Mouse (Mus musculus) liver, embryonic 15.5 days (tissue): ENCODE measurements around the gene Nucks1. TPM values are rescaled to one million over a fixed set of nuclear protein-coding genes. Genes with fewer than 3 reads are reported as not detected.

Experiments used
- ATAC-seq: fragments of 200-750 bp; cut with Nextera tagmentation; 2 replicates; pipeline ENCODE4 v1.8.0; 2017; ENCODE audit warnings: moderate number of reproducible peaks, mild to moderate bottlenecking, moderate library complexity; ENCODE audit not compliant: insufficient read depth
- H3K27ac ChIP-seq: fragments of 300-500 bp; sonication (generic); replicated peaks from 2 replicates; pipeline ENCODE4 v1.5.1; 2015; ENCODE audit warnings: mild to moderate bottlenecking, inconsistent platforms
- H3K27me3 ChIP-seq: fragments of 300-500 bp; sonication (generic); 2 replicates; pipeline ENCODE4 v1.6.1; 2015; ENCODE audit warnings: mild to moderate bottlenecking, inconsistent platforms
- H3K36me3 ChIP-seq: fragments of 300-500 bp; sonication (generic); replicated peaks from 2 replicates; pipeline ENCODE4 v1.6.1; 2015; ENCODE audit warnings: moderate library complexity, mild to moderate bottlenecking, inconsistent platforms
- H3K4me1 ChIP-seq: fragments of 300-500 bp; sonication (generic); replicated peaks from 2 replicates; pipeline ENCODE4 v1.6.1; 2015; ENCODE audit warnings: inconsistent platforms
- H3K4me2 ChIP-seq: fragments of 300-500 bp; sonication (generic); 2 replicates; pipeline ENCODE4 v1.6.1; 2015; ENCODE audit warnings: moderate library complexity, mild to moderate bottlenecking, inconsistent platforms
- H3K4me3 ChIP-seq: fragments of 300-500 bp; sonication (generic); replicated peaks from 2 replicates; pipeline ENCODE4 v1.5.1; 2015; ENCODE audit warnings: mild to moderate bottlenecking, inconsistent platforms
- H3K9ac ChIP-seq: fragments of 300-500 bp; sonication (generic); 2 replicates; pipeline ENCODE4 v1.6.1; 2015; ENCODE audit warnings: moderate library complexity, mild to moderate bottlenecking, inconsistent platforms
- H3K9me3 ChIP-seq: fragments of 300-500 bp; sonication (generic); replicated peaks from 2 replicates; pipeline ENCODE4 v1.6.1; 2016; ENCODE audit warnings: inconsistent platforms
- WGBS: fragments of 180-500 bp; shearing (Covaris S2); methylation state at CpG from one replicate; pipeline ENCODE4 v1.1.7; 2015; ENCODE audit warnings: mixed read lengths; ENCODE audit not compliant: insufficient replicate concordance; 5-methylcytosine and 5-hydroxymethylcytosine counted together
- polyA plus RNA-seq: library from polyadenylated mRNA; unstranded; fragments of >200 nt; fragmentation: Nextera tagmentation; extraction: Ambion mirVana; gene quantifications from 2 replicates; pipeline ENCODE4 v1.2.1, GENCODE M21; 2015

The Nucks1 gene
- polyA plus RNA-seq, 1 experiment from 2014 or later, result 27.2 TPM

- no peak overlapping the region for H3K4me2 ChIP-seq
- peaks cover 27% of the 10 kb centered on the region for H3K27me3 ChIP-seq
- H3K4me3 ChIP-seq, result no peak overlapping the region
- H3K36me3 ChIP-seq, result no peaks in the 10 kb centered on the region
- H3K4me1 ChIP-seq, result peaks cover 43% of the 10 kb centered on the region
- WGBS, result 53% methylated on average over 3 of the region's 3 CpGs
- no peak overlapping the region for H3K27ac ChIP-seq
- no peak overlapping the region for H3K9ac ChIP-seq
- no peak for ATAC-seq
- no peaks in the 10 kb centered on the region for H3K9me3 ChIP-seq
Observed at GRCm38 (mm10) chr1:131968556-131968955, 58.2 kb downstream of the Nucks1 start.

- Histone ChIP-seq H3K9ac (no peak overlapping the region), H3K36me3 (no peaks in the 10 kb centered on the region), H3K4me3 (no peak overlapping the region), H3K4me1 (peaks cover 39% of the 10 kb centered on the region), H3K4me2 (no peak overlapping the region), H3K27ac (no peak overlapping the region), H3K27me3 (peaks cover 23% of the 10 kb centered on the region), H3K9me3 (no peaks in the 10 kb centered on the region)
- 68% methylated on average over 6 of the region's 6 CpGs for WGBS
- ATAC-seq, result no peak
Observed at GRCm38 (mm10) chr1:131968983-131969382, 58.6 kb downstream of the Nucks1 start.

- H3K9me3 ChIP-seq, result no peaks in the 10 kb centered on the region
- WGBS, result 47% methylated on average over 4 of the region's 4 CpGs
- no peak overlapping the region for H3K9ac ChIP-seq
- no peaks in the 10 kb centered on the region for H3K36me3 ChIP-seq
- ATAC-seq, result no peak
- H3K4me2 ChIP-seq, result no peak overlapping the region
- no peak overlapping the region for H3K27ac ChIP-seq
- peaks cover 15% of the 10 kb centered on the region for H3K27me3 ChIP-seq
- peaks cover 31% of the 10 kb centered on the region for H3K4me1 ChIP-seq
- H3K4me3 ChIP-seq, result no peak overlapping the region
Observed at GRCm38 (mm10) chr1:131969825-131970224, 59.5 kb downstream of the Nucks1 start.

- WGBS, result 43% methylated on average over 5 of the region's 5 CpGs
- H3K36me3 ChIP-seq, result no peaks in the 10 kb centered on the region
- peaks cover 12% of the 10 kb centered on the region; the same call in 1 of the 2 replicates for H3K27me3 ChIP-seq
- no peak overlapping the region for H3K4me3 ChIP-seq
- ATAC-seq, result 0 out of 2 replicates have a peak, but pooled peaks have one; percentile 19
- no peaks in the 10 kb centered on the region for H3K9me3 ChIP-seq
- no peak overlapping the region for H3K9ac ChIP-seq
- H3K4me2 ChIP-seq, result peak overlapping the region; percentile 33; the same call in 1 of the 2 replicates
- no peak overlapping the region for H3K27ac ChIP-seq
- peaks cover 31% of the 10 kb centered on the region for H3K4me1 ChIP-seq
Observed at GRCm38 (mm10) chr1:131970322-131970660, 60.0 kb downstream of the Nucks1 start.

- ATAC-seq, result 0 out of 2 replicates have a peak, but pooled peaks have one; percentile 7
- H3K27ac ChIP-seq, result no peak overlapping the region
- WGBS, result 16% methylated on average over 16 of the region's 16 CpGs
- no peaks in the 10 kb centered on the region for H3K9me3 ChIP-seq
- H3K27me3 ChIP-seq, result peaks cover 6% of the 10 kb centered on the region; the same call in 1 of the 2 replicates
- no peak overlapping the region for H3K9ac ChIP-seq
- no peak overlapping the region for H3K4me3 ChIP-seq
- no peaks in the 10 kb centered on the region for H3K36me3 ChIP-seq
- peak overlapping the region; percentile 33 for H3K4me2 ChIP-seq
- H3K4me1 ChIP-seq, result peaks cover 31% of the 10 kb centered on the region
Observed at GRCm38 (mm10) chr1:131970661-131971520, 60.6 kb downstream of the Nucks1 start.

GRCm38 (mm10) chr1:131971771-131972497, 61.6 kb downstream of the Nucks1 start:
- Histone ChIP-seq H3K9ac (no peak overlapping the region), H3K27ac (peak overlapping the region; percentile 65), H3K36me3 (no peaks in the 10 kb centered on the region), H3K4me2 (peak overlapping the region; percentile 25; the same call in 1 of the 2 replicates), H3K4me3 (no peak overlapping the region), H3K9me3 (no peaks in the 10 kb centered on the region), H3K27me3 (no peaks in the 10 kb centered on the region; the same call in 1 of the 2 replicates), H3K4me1 (peaks cover 31% of the 10 kb centered on the region)
- 0 out of 2 replicates have a peak, but pooled peaks have one; percentile 14 for ATAC-seq
- 43% methylated on average over 15 of the region's 15 CpGs for WGBS

- 41% methylated on average over 13 of the region's 13 CpGs for WGBS
- Histone ChIP-seq H3K9ac (no peak overlapping the region), H3K36me3 (no peaks in the 10 kb centered on the region), H3K27me3 (no peaks in the 10 kb centered on the region), H3K9me3 (no peaks in the 10 kb centered on the region), H3K4me1 (peaks cover 31% of the 10 kb centered on the region), H3K4me3 (no peak overlapping the region), H3K27ac (peak overlapping the region; percentile 65), H3K4me2 (peak overlapping the region; percentile 25)
- peak; percentile 43; the same call in 1 of the 2 replicates for ATAC-seq
Observed at GRCm38 (mm10) chr1:131972498-131973334, 62.4 kb downstream of the Nucks1 start.

- Histone ChIP-seq H3K4me1 (peaks cover 25% of the 10 kb centered on the region), H3K36me3 (no peaks in the 10 kb centered on the region), H3K4me2 (no peak overlapping the region), H3K4me3 (no peak overlapping the region), H3K27ac (no peak overlapping the region), H3K9ac (no peak overlapping the region), H3K9me3 (no peaks in the 10 kb centered on the region), H3K27me3 (no peaks in the 10 kb centered on the region)
- ATAC-seq, result no peak
- WGBS, result 63% methylated on average over 6 of the region's 6 CpGs
Observed at GRCm38 (mm10) chr1:131973991-131974390, 63.7 kb downstream of the Nucks1 start.

GRCm38 (mm10) chr1:131976886-131977285, 66.6 kb downstream of the Nucks1 start:
- H3K27ac ChIP-seq, result no peak overlapping the region
- no peak overlapping the region for H3K9ac ChIP-seq
- WGBS, result 80% methylated on average over 5 of the region's 5 CpGs
- H3K36me3 ChIP-seq, result no peaks in the 10 kb centered on the region
- H3K4me3 ChIP-seq, result no peak overlapping the region
- H3K4me1 ChIP-seq, result peaks cover 9% of the 10 kb centered on the region
- no peaks in the 10 kb centered on the region for H3K9me3 ChIP-seq
- no peak overlapping the region for H3K4me2 ChIP-seq
- no peaks in the 10 kb centered on the region for H3K27me3 ChIP-seq
- ATAC-seq, result no peak

- ATAC-seq, result no peak
Observed at GRCm38 (mm10) chr1:131980471-131980870, 70.1 kb downstream of the Nucks1 start.

More at GRCm38 (mm10) chr1:131980471-131980870, 70.1 kb downstream of the Nucks1 start:
- Histone ChIP-seq H3K9ac (no peak overlapping the region), H3K4me3 (no peak overlapping the region), H3K27ac (0 out of 2 replicates have a peak overlapping the region, but pooled peaks have one; percentile 29), H3K9me3 (no peaks in the 10 kb centered on the region), H3K4me1 (no peaks in the 10 kb centered on the region; the same call in 1 of the 2 replicates), H3K36me3 (no peaks in the 10 kb centered on the region), H3K27me3 (no peaks in the 10 kb centered on the region), H3K4me2 (no peak overlapping the region)
- WGBS, result 22% methylated on average over 2 of the region's 2 CpGs
